Mouse (Mus musculus) brain, adult 10 weeks (tissue): Measurements from ENCODE around the gene Ip6k3. TPM values are rescaled to one million over a fixed set of nuclear protein-coding genes. Genes with fewer than 3 reads are reported as not detected.

Experiments
- polyA plus RNA-seq: library from polyadenylated mRNA; stranded (reverse); fragments of 350-450 nt; fragmentation: Illumina TruSeq; extraction: RNeasy Lipid Tissue Mini Kit (QIAGEN cat#74804); gene quantifications from one replicate; pipeline ENCODE4 v1.2.3, GENCODE M21; 2015; ENCODE audit warnings: low read depth, low replicate concordance

Ip6k3 gene
- polyA plus RNA-seq: 0.80 TPM

GRCm38 (mm10) chr17:27167545-27167944 is at the start of gene Ip6k3:
Ip6k3 (minus strand) TSS chr17:27167795.

DNA sequence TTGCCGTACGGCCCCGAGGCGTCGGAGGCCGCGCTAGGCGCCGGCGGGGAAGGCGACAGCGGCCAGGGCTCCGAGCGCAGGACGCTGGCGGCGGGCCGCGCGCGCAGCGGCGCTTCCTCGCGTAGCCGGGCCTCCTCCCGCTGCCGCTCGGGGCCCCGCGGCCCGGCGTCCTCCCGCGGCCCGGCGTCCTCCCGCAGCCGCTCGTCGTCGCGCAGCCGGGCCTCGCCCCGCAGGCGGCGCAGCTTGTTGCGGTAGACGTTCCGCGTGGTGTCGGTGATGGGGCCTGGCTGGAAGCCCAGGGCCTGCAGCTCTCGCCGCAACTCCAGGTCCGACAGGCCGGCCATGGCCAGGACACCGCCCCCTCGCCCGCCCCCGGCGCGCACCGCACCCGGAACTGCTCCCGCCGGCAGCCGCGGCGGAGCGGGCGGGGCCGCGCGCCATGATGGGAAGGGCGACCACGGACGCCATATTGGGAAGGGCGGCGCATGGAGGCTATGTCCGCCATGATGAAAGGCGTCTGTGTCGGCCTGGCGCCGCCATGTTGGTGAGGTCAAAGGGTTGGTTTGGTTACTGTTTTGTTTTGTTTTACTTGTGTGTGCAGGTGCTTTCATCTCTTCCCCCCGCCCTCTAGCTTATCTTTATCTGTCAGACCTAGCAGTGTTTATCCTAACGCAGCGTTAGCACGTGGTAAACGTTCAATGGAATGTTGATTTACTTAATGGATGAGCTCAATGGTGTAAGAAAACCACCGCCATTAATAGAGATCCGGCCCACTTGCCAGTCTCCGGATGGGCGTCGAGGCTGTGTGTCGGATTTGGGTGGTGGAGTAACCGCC is 36.7 kb upstream of the Ip6k3 start, which contains the start of gene Lemd2:
Gene Lemd2 (minus strand): TSS at position 395 of the 835 bp plus-strand sequence.

GRCm38 (mm10) chr17:27133551-27134141 is 33.9 kb downstream of the Ip6k3 start, which contains the start of gene Uqcc2:
Uqcc2 (minus strand) TSS chr17:27133916.

Other genes starting within 250 kb of the Ip6k3 start
- 39.3 TPM for gene Phf1, start 234.7 kb downstream of the Ip6k3 start, polyA plus RNA-seq
- gene Cuta, start 228.2 kb downstream of the Ip6k3 start, polyA plus RNA-seq: 127 TPM
- gene Syngap1, start 226.5 kb downstream of the Ip6k3 start, polyA plus RNA-seq: 128 TPM
- 14.4 TPM for gene Zbtb9, start 194.6 kb downstream of the Ip6k3 start, polyA plus RNA-seq
- 10.8 TPM for gene Bak1, start 138.8 kb downstream of the Ip6k3 start, polyA plus RNA-seq
- 2.3 TPM for gene Itpr3, start 110.5 kb downstream of the Ip6k3 start, polyA plus RNA-seq
- gene Uqcc2, start 33.9 kb downstream of the Ip6k3 start, polyA plus RNA-seq: 457 TPM
- gene Lemd2, start 36.7 kb upstream of the Ip6k3 start, polyA plus RNA-seq: 29.3 TPM